Mouse (Mus musculus) stomach, postnatal 0 days (tissue): Measurements from ENCODE around the gene Itm2b. TPM values are rescaled to one million over a fixed set of nuclear protein-coding genes. Genes with fewer than 3 reads are reported as not detected.

Experiments used
- ATAC-seq: fragments of 200-750 bp; cut with Nextera tagmentation; 2 replicates; pipeline ENCODE4 v1.8.0; 2017; ENCODE audit not compliant: low FRiP score, low TSS enrichment
- DNase-seq: peaks from one replicate; pipeline ENCODE4 v3.0.0-alpha.2; 2016; ENCODE audit warnings: low spot score
- H3K27ac ChIP-seq: fragments of 300-500 bp; sonication (generic); replicated peaks from 2 replicates; pipeline ENCODE4 v1.5.1; 2014; ENCODE audit warnings: mild to moderate bottlenecking, control low read depth
- H3K27me3 ChIP-seq: fragments of 300-500 bp; sonication (generic); 2 replicates; pipeline ENCODE4 v1.6.1; 2014; ENCODE audit warnings: low read length; ENCODE audit not compliant: control insufficient read depth, insufficient read depth
- H3K36me3 ChIP-seq: fragments of 300-500 bp; sonication (generic); 2 replicates; pipeline ENCODE4 v1.6.1; 2014; ENCODE audit warnings: low read length, mixed read lengths; ENCODE audit not compliant: control insufficient read depth, insufficient read depth
- H3K4me1 ChIP-seq: fragments of 300-500 bp; sonication (generic); replicated peaks from 2 replicates; pipeline ENCODE4 v1.6.1; 2014; ENCODE audit warnings: antibody characterized with exemption; ENCODE audit not compliant: control insufficient read depth, insufficient read depth
- H3K4me2 ChIP-seq: fragments of 300-500 bp; sonication (generic); replicated peaks from 2 replicates; pipeline ENCODE4 v1.6.1; 2014; ENCODE audit warnings: low read depth, mild to moderate bottlenecking, control low read depth, moderate library complexity
- H3K4me3 ChIP-seq: fragments of 300-500 bp; sonication (generic); 2 replicates; pipeline ENCODE4 v1.5.1; 2014; ENCODE audit warnings: low read depth, low read length, control low read depth
- H3K9ac ChIP-seq: fragments of 300-500 bp; sonication (generic); 2 replicates; pipeline ENCODE4 v1.6.1; 2014; ENCODE audit warnings: mild to moderate bottlenecking, low read length, control low read depth, mixed read lengths
- H3K9me3 ChIP-seq: fragments of 300-500 bp; sonication (generic); 2 replicates; pipeline ENCODE4 v1.6.1; 2016; ENCODE audit warnings: low read length; ENCODE audit not compliant: control insufficient read depth
- CTCF ChIP-seq: IDR thresholded peaks from 2 replicates; pipeline ENCODE4 v1.5.1; 2016; ENCODE audit warnings: antibody characterized with exemption, low read depth, mild to moderate bottlenecking, moderate library complexity
- EP300 ChIP-seq: optimal IDR thresholded peaks from 2 replicates; pipeline ENCODE3; 2016; ENCODE audit warnings: antibody characterized with exemption
- WGBS: fragments of 180-500 bp; shearing (Covaris S2); extraction: QIAGEN DNeasy Blood & Tissue Kit; methylation state at CpG from one replicate; pipeline ENCODE4 v1.1.7; 2014; 5-methylcytosine and 5-hydroxymethylcytosine counted together
- polyA plus RNA-seq: library from polyadenylated mRNA; unstranded; fragments of >200 nt; fragmentation: Nextera tagmentation; extraction: Ambion mirVana; gene quantifications from 2 replicates; pipeline ENCODE4 v1.2.1, GENCODE M21; 2015

The Itm2b gene
- polyA plus RNA-seq, 1 experiment from 2014 or later, result 1,381 TPM

GRCm38 (mm10) chr14:73331386-73331785, 53.7 kb downstream of the Itm2b start:
- Histone ChIP-seq H3K27me3 (no peaks in the 10 kb centered on the region), H3K4me1 (no peaks in the 10 kb centered on the region), H3K36me3 (no peaks in the 10 kb centered on the region), H3K27ac (no peak overlapping the region), H3K4me2 (no peak overlapping the region), H3K9me3 (no peaks in the 10 kb centered on the region), H3K9ac (no peak overlapping the region), H3K4me3 (no peak overlapping the region)
- ATAC-seq (no peak), DNase-seq (no peak)
- WGBS, result 75% methylated on average over 4 of the region's 4 CpGs
- TF ChIP-seq EP300 (no peak), CTCF (no peak)

GRCm38 (mm10) chr14:73329871-73330270, 55.2 kb downstream of the Itm2b start:
- Histone ChIP-seq H3K4me3 (no peak overlapping the region), H3K4me1 (no peaks in the 10 kb centered on the region), H3K4me2 (no peak overlapping the region), H3K9me3 (no peaks in the 10 kb centered on the region), H3K27me3 (no peaks in the 10 kb centered on the region), H3K27ac (no peak overlapping the region), H3K36me3 (no peaks in the 10 kb centered on the region), H3K9ac (no peak overlapping the region)
- TF ChIP-seq CTCF (no peak), EP300 (no peak)
- no peak for DNase-seq
- ATAC-seq, result no peak
- WGBS, result 81% methylated on average over 2 of the region's 2 CpGs

GRCm38 (mm10) chr14:73326511-73326910, 58.6 kb downstream of the Itm2b start:
- peak overlapping the region; percentile 91 for H3K4me3 ChIP-seq
- no peaks in the 10 kb centered on the region for H3K27me3 ChIP-seq
- peak overlapping the region; percentile 84 for H3K4me2 ChIP-seq
- 6% methylated on average over 8 of the region's 8 CpGs for WGBS
- no peaks in the 10 kb centered on the region for H3K4me1 ChIP-seq
- H3K36me3 ChIP-seq, result no peaks in the 10 kb centered on the region
- peak overlapping the region; percentile 85 for H3K9ac ChIP-seq
- ATAC-seq (no peak), DNase-seq (no peak)
- TF ChIP-seq EP300 (no peak), CTCF (no peak)
- no peaks in the 10 kb centered on the region for H3K9me3 ChIP-seq
- peak overlapping the region; percentile 94 for H3K27ac ChIP-seq

- Histone ChIP-seq H3K9ac (peak within 1 kb of the TSS; percentile 85), H3K27me3 (no peaks in the 10 kb centered on the region)
- WGBS, result under 1% methylated on average over 72 of the region's 135 CpGs
Measured at GRCm38 (mm10) chr14:73325456-73326381, 59.4 kb downstream of the Itm2b start, which contains the start of gene Rb1. Gene Rb1 (minus strand): TSS chr14:73325822.

GRCm38 (mm10) chr14:73324634-73325455, 60.2 kb downstream of the Itm2b start:
- H3K36me3 ChIP-seq, result no peaks in the 10 kb centered on the region
- no peaks in the 10 kb centered on the region for H3K4me1 ChIP-seq
- H3K27ac ChIP-seq, result peak overlapping the region; percentile 94
- ATAC-seq (peak; percentile 50), DNase-seq (peak; percentile 61)
- H3K4me2 ChIP-seq, result peak overlapping the region; percentile 84
- peak overlapping the region; percentile 85 for H3K9ac ChIP-seq
- WGBS, result under 1% methylated on average over 51 of the region's 55 CpGs
- peak overlapping the region; percentile 91 for H3K4me3 ChIP-seq
- H3K27me3 ChIP-seq, result no peaks in the 10 kb centered on the region
- no peaks in the 10 kb centered on the region for H3K9me3 ChIP-seq
- TF ChIP-seq CTCF (no peak), EP300 (no peak)

More at GRCm38 (mm10) chr14:73325456-73326381, 59.4 kb downstream of the Itm2b start, which contains the start of gene Rb1:
- ATAC-seq (peak; percentile 94), DNase-seq (peak; percentile 89)
- H3K27ac ChIP-seq, result peak within 1 kb of the TSS; percentile 94
- H3K4me3 ChIP-seq, result peak within 1 kb of the TSS; percentile 91
- H3K4me1 ChIP-seq, result no peaks in the 10 kb centered on the region
- H3K9me3 ChIP-seq, result no peaks in the 10 kb centered on the region
- H3K4me2 ChIP-seq, result peak within 1 kb of the TSS; percentile 84
- TF ChIP-seq EP300, result no peak
- no peak for TF ChIP-seq CTCF
- H3K36me3 ChIP-seq, result no peaks in the 10 kb centered on the region
